Mouse (Mus musculus): ENCODE measurements around the gene Klb. TPM values are rescaled to one million over a fixed set of nuclear protein-coding genes. Genes with fewer than 3 reads are reported as not detected.
A peak's percentile ranks its signal among the peaks of the same experiment; 100 is the strongest.

The Klb gene
- total RNA-seq, 2 experiments from 2014 or later = 0.28 to 0.53 TPM

- intact Hi-C loops (cut with DNase I) = no loop called here
Measured at GRCm38 (mm10) chr5:65357771-65358170, 9.7 kb downstream of the Klb start.

DNA sequence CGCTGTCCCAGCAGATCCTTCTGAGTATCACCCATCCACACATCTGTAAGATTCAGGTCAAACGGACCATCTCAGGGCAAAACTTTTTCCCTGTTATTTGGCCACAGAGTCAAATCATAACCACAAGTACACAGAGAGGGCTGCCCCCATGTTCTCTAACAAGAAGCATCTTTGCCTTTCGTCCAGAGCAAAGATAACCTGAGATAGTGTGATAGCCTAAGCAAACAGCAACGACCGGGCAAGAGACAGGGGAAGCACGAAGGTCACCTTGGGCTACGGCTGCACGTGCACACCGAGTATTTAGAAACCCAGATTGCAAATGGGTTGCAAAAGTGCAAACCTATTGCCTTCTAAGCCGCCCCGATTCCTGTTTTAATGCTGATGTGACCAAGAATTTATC, 19.7 kb downstream of the Klb start:
- DNase-seq (ENCODE audit: low spot score in 2 of 2) = no peak
- intact Hi-C loops (cut with DNase I) = no loop called here

More at GRCm38 (mm10) chr5:65357771-65358170, 9.7 kb downstream of the Klb start:
- no peak for DNase-seq (ENCODE audit: low spot score in 2 of 2)

GRCm38 (mm10) chr5:65371551-65371950, 23.4 kb downstream of the Klb start:
- no peak for DNase-seq (ENCODE audit: low spot score in 2 of 2)
- intact Hi-C loops (cut with DNase I) = no loop called here

GRCm38 (mm10) chr5:65374746-65375145, 26.6 kb downstream of the Klb start:
- no peak for DNase-seq (ENCODE audit: low spot score in 2 of 2)
- intact Hi-C loops (cut with DNase I) = no loop called here

GRCm38 (mm10) chr5:65385704-65386103, 37.6 kb downstream of the Klb start:
- intact Hi-C loops (cut with DNase I) = loop anchor here (10.0 kb wide), 1 partner anchor 381 kb away; no protein-coding TSS in a partner anchor
- peak in 1 of 2 experiments; percentile 14 for DNase-seq (ENCODE audit: low spot score in 2 of 2)

DNA sequence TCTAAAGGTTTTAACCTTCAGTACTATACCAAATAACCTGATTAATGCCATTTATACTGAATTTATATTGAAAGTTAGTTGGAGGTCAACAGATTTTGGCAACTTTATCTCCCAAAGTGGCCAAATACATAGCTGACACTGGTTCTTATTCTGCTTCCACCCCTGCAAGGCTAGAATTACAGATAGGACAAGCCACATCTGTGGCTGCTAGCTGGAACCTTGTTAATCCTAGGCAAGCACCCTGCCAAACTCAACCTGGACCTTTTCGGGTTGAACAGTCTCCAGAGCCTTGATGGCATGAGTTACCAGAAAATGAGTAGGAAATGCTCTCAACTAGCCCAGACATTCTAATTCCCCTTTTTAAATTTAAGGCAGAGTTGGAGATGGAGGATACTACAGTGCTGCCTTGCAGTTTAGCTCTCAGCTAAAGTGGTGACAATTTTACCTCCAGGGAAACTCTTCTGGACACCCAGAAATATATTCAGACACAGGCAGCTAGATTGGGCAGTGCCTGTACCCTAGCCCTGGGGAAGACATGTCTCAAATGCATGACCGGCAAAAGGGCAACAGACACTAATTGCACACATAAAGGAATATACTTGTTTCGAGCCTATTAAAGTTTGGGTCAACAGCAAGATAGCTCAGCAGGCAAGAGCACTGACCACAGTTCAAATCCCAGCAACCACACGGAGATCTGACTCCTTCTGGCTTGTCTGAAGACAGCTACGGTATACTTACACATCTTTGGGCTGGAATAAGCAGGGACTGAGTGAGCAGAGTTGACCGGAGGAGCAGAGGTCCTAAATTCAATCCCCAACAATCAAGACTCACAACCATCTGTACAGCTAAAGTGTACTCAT, 39.1 kb downstream of the Klb start:
- intact Hi-C loops (cut with DNase I) = loop anchor here (10.0 kb wide), 1 partner anchor 382 kb away; no protein-coding TSS in a partner anchor
- DNase-seq (ENCODE audit: low spot score in 2 of 2) = no peak

DNA sequence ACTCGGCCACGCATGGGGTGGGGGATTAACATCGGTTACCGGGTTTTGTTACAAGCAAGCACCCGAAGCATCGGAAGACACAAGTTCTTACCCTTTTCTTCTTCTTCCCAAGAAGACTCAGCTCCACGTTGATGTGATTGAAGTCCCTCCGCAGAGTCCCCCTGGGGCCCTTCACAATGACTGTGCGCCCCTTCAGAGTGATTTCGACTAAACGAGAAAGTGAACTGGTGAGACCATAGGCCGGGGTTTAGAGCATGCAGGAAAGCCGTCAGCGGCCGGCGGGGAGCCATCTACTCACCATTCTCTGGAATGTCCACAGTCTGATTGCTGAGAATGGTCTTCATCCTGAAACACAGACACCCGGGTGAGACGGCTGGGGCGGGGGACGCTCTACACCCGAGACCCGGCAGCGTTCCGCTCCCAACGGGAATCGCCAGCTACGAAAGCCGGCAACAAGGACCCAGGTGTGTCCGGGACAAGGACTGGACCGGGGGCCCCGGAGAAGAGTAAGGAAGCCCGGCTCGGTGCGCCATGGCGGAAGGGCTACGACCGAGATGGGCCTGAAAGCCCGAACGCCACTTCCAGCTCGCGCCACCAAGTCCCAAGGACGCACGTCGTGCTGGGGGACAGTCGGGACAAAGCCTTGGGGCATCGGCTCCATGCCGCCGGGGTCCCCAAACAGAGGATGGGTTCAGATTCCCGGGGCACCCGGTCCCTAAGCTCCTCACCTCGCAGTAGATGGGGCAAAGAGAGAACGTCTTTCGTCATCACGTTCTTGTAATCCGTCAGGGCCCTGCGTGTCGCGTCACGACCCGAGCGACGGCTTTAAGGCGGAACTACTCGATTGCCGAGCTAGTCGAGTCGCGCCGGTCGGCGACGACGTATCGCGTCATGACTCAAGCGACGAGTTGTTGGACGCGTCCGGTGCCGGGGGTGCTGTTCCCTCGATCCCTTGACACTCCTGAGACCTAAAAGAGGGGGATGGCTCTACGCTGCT, 42.8 kb downstream of the Klb start, which contains the start of the genes Rpl9 and Lias:
Rpl9 (minus strand) TSS at position 797 of the 997 bp plus-strand sequence.
Lias (plus strand) TSS at position 850 of the 997 bp plus-strand sequence.
- intact Hi-C loops (cut with DNase I) = loop anchor here (1.0 to 10.0 kb wide), 2 partner anchors 56 to 374 kb away; partner anchors contain the start of genes N4bp2 and Rfc1
- DNase-seq (ENCODE audit: low spot score in 2 of 2) = peak; percentile 99

- intact Hi-C loops (cut with DNase I) = loop anchor here (1.0 to 10.0 kb wide), 2 partner anchors 56 to 373 kb away; partner anchors contain the start of genes N4bp2 and Rfc1
Measured at GRCm38 (mm10) chr5:65391753-65392152, 43.6 kb downstream of the Klb start.

DNA sequence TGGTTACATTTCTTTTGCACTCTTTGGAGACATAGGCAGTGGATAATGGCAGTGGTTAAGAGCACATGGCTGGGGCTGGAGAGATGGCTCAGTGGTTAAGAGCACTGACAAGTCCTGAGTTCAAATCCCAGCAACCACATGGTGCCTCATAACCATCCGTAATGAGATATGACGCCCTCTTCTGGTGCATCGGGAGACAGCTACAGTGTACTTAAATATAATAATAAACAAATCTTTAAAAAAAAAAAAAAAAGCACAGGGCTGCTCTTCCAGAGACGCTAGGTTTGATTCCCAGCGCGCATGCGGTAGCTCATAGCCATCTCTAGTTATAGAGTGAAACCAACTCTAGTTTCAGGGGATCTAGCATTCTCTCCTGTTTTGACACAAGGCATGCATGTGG, 46.3 kb downstream of the Klb start:
- DNase-seq (ENCODE audit: low spot score in 2 of 2) = no peak
- intact Hi-C loops (cut with DNase I) = loop anchor here (10.0 kb wide), 1 partner anchor 370 kb away; the partner anchor contains the start of gene N4bp2

More at GRCm38 (mm10) chr5:65391753-65392152, 43.6 kb downstream of the Klb start:
- no peak for DNase-seq (ENCODE audit: low spot score in 2 of 2)

GRCm38 (mm10) chr5:65401251-65401994, 53.3 kb downstream of the Klb start:
- intact Hi-C loops (cut with DNase I) = loop anchor here (2.0 to 10.0 kb wide), 2 partner anchors 233 to 295 kb away; no protein-coding TSS in a partner anchor
- DNase-seq (ENCODE audit: low spot score in 2 of 2) = peak; percentile 77 to 86

DNA sequence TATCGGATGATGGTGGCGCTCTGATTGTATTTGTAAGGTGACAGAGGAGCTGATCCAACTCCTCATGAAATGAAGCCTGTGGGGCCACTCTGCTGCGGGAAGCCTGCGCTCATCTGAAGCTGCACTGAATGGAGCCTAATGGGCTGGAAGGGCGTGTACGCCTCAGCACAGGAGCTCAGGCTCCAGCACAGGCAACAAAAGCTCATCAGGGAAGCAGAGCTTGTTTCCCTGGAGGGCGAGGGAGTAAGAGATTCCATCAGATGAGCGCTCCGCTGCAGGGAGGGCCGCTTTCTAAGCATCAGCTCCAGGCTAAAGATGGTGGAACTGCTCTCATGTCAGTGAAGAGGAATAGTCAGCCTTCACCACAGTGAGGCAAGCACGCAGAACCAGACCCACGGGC, 59.9 kb downstream of the Klb start:
- no peak for DNase-seq (ENCODE audit: low spot score in 2 of 2)
- intact Hi-C loops (cut with DNase I) = loop anchor here (10.0 kb wide), 1 partner anchor 227 kb away; no protein-coding TSS in a partner anchor

DNA sequence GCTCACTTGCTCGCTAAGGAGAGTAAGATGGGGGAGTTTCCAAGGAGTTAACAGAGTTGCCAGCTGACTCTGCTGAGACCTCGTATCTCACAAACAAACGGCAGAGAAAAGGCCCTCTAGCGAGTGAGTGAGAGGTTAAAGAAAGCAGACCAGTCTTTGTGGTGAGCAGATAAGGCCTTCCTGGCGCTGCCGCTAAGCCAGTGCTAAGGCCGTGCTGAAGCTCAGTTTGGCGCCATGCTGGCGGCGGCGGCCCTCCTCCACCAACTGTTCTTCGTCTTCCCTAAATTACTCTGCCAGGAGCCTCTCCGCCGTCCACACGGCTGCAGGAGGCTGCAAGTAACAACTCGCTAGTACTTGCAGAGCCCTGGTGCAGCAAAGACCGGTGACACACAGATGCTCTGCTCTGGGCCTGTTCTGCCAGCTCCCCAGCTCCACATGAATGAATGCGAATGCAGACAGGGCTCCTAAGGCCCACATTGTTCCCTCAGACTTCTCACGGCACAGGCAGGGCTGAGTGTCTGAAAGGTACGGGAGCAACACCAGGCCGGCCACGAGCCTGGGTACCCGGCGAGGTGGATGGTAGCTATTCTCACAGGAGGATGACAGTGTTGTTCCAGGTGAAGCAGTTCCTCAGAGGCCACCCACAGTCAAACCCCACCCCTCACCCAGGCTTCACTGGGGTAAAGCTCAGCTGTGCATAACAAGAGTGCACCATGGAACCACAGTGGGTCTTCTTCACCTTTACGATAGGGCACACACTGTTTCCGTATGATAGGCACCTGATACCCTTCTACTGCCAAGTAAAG, 67.7 kb downstream of the Klb start:
- intact Hi-C loops (cut with DNase I) = no loop called here
- no peak for DNase-seq (ENCODE audit: low spot score in 2 of 2)

- DNase-seq (ENCODE audit: low spot score in 2 of 2) = no peak
Measured at GRCm38 (mm10) chr5:65419136-65419535, 71.0 kb downstream of the Klb start.

DNA sequence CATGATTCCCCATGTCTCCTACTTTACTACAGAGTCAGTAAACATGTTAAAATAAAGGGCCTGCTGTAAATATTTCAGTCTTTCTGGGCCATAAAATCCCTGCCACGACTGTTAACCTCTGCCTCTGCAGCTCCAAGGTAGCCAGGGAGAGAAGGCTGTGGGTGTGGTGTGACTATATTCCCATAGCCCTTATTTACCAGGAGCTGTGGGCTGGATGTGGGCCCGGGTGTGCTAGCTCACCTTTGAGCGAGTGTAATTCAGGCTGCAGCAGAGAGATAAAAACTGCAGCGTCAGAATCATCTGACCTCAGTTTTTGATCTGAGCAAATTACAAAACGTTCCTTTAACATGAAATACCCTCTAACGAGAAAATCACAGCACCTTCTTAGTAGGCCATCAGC, 72.7 kb downstream of the Klb start:
- no peak for DNase-seq (ENCODE audit: low spot score in 2 of 2)
- intact Hi-C loops (cut with DNase I) = no loop called here

More at GRCm38 (mm10) chr5:65419136-65419535, 71.0 kb downstream of the Klb start:
- intact Hi-C loops (cut with DNase I) = no loop called here

DNA sequence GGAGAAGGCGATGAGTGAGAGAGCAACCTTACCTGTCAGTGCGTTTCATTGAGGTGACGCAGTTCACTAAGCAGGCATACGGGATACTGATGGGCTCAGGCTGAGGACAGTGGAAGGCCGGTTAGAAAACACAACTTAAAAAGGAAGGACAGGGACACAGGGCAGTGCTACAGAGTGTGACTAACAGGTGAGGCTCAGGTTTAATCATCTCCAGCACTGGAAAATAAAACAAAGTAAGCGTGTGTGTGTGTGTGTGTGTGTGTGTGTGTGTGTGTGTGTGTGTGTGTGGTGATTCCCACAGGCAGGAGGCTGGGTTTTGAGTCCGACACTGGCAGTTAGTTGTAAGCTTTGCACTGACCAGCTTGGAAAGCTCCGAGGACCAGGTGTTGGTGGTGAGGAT, 74.7 kb downstream of the Klb start:
- intact Hi-C loops (cut with DNase I) = no loop called here
- DNase-seq (ENCODE audit: low spot score in 2 of 2) = no peak

DNA sequence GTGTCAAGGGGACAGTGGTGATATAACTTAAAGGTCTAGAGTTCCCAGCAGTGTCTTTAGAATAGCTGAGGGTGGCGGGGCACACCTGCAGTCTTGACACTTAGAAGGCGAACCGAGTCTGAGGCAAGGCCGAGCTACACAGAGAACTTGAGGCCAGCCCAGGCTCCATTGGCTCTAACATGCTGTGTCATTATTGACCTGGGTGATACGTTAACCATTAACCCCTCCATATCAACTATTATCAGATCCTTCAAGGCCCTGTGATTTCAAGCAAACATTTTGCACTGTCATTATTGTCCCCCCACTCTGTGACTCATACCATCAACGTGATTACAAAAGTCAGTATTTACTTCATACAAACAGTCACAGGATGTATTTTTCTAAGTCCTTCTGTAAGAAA, 76.1 kb downstream of the Klb start:
- intact Hi-C loops (cut with DNase I) = no loop called here

GRCm38 (mm10) chr5:65425251-65425650, 77.1 kb downstream of the Klb start:
- DNase-seq (ENCODE audit: low spot score in 2 of 2) = no peak
- intact Hi-C loops (cut with DNase I) = no loop called here

More for the DNA sequence above, 76.1 kb downstream of the Klb start:
- DNase-seq (ENCODE audit: low spot score in 2 of 2) = no peak

- no peak for DNase-seq (ENCODE audit: low spot score in 2 of 2)
- intact Hi-C loops (cut with DNase I) = no loop called here
Measured at GRCm38 (mm10) chr5:65428321-65428720, 80.2 kb downstream of the Klb start.
